Mouse (Mus musculus) testis, adult 2 months (tissue): Measurements from ENCODE around the gene Ubr3.

ENCODE experiments used
- CTCF ChIP-seq: fragments of 200-500 bp; IDR thresholded peaks from 2 replicates; pipeline ENCODE4 v1.5.1; 2012; ENCODE audit warnings: low read depth, mild to moderate bottlenecking, inconsistent platforms, low read length, moderate library complexity; ENCODE audit not compliant: control insufficient read depth, insufficient read depth, insufficient replicate concordance
- POLR2A ChIP-seq: fragments of 200-500 bp; IDR thresholded peaks from 2 replicates; pipeline ENCODE4 v1.6.1; 2012; ENCODE audit warnings: low read depth, mild to moderate bottlenecking, inconsistent platforms, low read length, moderate library complexity; ENCODE audit not compliant: control insufficient read depth

GRCm38 (mm10) chr2:69897039-69897617 is at the start of gene Ubr3:
- TF ChIP-seq POLR2A (peak; percentile 76), CTCF (no peak)
